Mouse (Mus musculus) ES-CJ7 (cell line): ENCODE results near the gene Fyn.

Experiments used
- DNase-seq: peaks from one replicate; pipeline ENCODE4 v3.0.0; 2011; ENCODE audit warnings: low read depth, low spot score

Fyn gene

GRCm38 (mm10) chr10:39378025-39378603 is 9.5 kb downstream of the Fyn start:
- DNase-seq, result no peak

GRCm38 (mm10) chr10:39379287-39379686 is 10.6 kb downstream of the Fyn start:
- no peak for DNase-seq

DNA sequence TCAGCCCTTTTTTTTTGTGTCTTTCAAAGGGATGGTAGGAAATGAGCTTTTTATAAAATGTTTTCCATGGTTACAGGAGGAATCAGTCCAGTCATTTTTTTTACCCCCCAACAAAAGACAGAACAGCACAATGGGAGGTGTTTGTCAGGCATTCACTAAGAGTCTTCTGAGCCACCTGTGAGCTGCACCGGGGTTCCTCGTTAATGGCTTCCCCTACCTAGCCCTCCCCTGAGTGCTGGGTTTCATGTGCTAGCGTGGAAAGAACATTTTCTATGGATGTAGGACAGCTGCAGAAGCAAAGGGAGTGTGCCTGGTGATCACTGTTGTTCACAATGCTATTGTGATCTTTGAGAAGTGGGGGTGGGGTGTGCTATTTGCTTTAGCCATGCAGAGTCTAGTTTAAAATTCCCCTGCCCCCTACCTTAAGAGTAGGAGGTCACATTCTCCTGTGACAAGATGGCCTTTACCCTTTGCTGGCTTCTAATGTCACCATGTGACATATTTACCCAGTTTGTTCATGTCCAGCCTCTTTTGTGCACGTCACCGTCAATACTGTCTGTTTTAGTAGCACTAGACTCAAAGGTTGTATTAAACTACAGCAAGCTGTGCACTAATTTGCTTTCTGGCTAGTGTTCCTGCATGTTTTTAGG is 11.2 kb downstream of the Fyn start:
- no peak for DNase-seq

GRCm38 (mm10) chr10:39385259-39385658 is 16.6 kb downstream of the Fyn start:
- no peak for DNase-seq

GRCm38 (mm10) chr10:39386203-39386602 is 17.5 kb downstream of the Fyn start:
- no peak for DNase-seq

DNA sequence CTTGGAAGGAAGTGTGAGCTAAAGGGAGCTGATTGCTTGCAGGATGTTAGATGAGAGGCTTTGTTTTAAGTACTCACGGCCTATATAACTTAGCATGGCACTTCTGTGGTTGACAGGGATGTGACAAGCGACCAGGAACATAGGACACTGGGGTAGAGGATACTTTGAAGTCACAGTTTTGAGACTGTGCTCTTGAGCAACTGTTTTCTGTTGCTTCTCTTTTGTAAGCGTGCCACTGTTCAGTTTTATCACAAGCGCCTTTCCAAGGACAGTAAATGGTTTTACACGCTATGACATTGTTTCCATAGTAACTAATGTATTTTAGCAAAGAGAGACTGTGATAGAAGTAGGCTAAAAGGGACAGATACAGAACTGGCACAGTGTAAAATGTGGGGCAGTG is 18.4 kb downstream of the Fyn start:
- DNase-seq, result no peak

GRCm38 (mm10) chr10:39387556-39387955 is 18.9 kb downstream of the Fyn start:
- DNase-seq, result no peak

DNA sequence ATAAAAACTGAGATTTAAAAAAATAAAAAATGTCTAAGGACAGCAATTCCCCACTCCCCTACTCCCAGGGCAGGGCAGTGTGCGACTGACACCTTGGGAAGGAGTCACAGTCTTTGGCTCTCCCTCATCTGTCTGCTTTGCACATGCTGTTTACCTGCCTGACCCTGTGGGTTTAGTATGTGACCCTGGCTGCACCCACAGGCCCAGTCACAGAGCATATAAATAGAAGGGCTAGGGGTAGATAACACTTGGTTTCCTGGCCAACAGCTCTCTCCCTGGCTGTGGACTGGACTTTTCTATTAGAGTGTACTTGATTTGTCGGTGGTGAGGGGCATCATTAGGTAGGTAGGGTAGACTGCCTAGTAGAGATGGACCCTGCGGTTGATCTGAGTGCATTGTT is 19.5 kb downstream of the Fyn start:
- no peak for DNase-seq

GRCm38 (mm10) chr10:39389451-39389891 is 20.8 kb downstream of the Fyn start:
- DNase-seq, result no peak

GRCm38 (mm10) chr10:39390541-39390940 is 21.9 kb downstream of the Fyn start:
- no peak for DNase-seq

- no peak for DNase-seq
Measured at GRCm38 (mm10) chr10:39392900-39393483, 24.3 kb downstream of the Fyn start.

DNA sequence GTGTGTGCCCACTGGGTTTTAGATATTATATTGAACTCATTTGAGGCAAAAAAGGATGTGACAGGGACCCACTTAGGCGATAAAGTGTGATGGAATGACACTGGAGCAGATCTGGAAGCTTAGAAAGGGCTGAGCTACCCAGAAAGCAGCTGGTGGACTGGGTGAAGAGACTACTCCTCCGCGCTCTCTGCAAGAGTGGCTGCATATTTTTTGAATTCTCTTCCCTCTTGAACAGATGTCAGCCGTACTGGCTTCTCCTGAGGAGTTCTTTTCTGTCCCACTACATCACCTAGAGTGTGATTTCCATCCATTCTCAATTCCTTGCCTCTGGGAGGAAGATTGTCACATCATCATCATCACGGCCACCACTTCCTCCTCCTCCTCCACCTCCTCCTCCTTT is 26.9 kb downstream of the Fyn start:
- no peak for DNase-seq

GRCm38 (mm10) chr10:39398924-39399323 is 30.3 kb downstream of the Fyn start:
- DNase-seq, result peak; percentile 35

- DNase-seq, result no peak
Measured at GRCm38 (mm10) chr10:39400155-39400554, 31.5 kb downstream of the Fyn start.

GRCm38 (mm10) chr10:39402487-39402886 is 33.8 kb downstream of the Fyn start:
- DNase-seq, result no peak

- no peak for DNase-seq
Measured at GRCm38 (mm10) chr10:39403706-39404105, 35.1 kb downstream of the Fyn start.

GRCm38 (mm10) chr10:39404175-39404574 is 35.5 kb downstream of the Fyn start:
- no peak for DNase-seq

GRCm38 (mm10) chr10:39405982-39406797 is 37.5 kb downstream of the Fyn start:
- no peak for DNase-seq

DNA sequence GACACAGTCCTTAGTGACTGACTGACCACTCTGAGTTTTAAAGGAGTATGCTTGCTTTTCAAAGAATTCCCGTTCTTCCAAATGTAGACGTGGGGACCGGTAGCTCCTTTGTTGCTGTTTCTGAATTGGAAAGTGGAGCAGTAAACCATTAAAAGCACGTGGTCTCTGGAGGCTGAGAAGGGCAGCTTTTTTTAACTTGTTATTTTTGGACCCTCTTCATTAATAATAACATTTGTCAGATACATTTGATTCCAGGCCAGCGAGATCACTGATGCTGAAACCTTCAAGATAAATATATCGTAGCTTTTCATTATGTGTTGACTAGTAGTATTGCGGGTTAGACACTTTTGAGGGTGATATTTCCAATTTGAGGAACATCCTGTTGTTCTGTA is 38.1 kb downstream of the Fyn start:
- no peak for DNase-seq

DNA sequence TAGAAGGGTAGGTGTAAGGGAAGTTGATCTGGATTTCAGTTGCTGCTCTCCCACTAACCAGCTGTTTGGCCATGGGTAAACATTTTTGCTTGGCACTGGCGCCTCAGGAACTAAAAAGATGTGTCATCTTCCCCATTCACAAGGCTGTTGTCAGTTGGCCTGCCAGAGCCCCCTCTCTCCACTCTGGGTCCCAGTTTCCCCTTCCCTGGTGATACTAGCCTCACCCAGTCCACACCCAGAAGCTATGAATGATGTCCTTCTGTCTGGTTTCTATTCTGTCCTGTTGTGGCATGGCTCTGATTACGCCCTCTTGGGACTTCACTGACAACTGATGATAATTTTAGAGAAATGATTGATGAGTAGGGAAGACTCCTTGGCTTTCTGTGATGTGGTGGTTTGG is 38.9 kb downstream of the Fyn start:
- no peak for DNase-seq

DNA sequence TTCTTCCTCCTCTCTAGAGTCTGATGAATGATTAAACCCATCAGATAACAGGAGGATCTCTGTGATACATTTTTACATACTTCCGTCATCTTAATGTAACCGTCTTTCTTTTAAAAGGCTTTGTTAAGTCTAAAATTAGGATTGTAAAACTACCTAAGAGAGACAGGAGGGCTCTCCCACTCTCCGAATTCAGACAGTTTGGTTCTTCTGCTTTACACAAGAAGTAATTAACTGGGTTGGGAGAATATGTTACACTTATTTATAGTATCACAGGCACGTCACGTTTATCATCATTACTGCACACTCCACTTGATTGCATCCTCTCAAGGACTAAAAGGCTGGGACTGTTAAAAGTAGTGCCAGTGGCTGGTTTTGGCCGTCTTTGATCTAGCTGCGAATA is 40.9 kb downstream of the Fyn start:
- no peak for DNase-seq

GRCm38 (mm10) chr10:39410151-39410649 is 41.5 kb downstream of the Fyn start:
- no peak for DNase-seq
